Mouse (Mus musculus) embryonic fibroblast, embryonic 13.5 days (primary cell): ENCODE measurements around the gene S100a9.

Experiments
- CTCF ChIP-seq: IDR thresholded peaks from 2 replicates; pipeline ENCODE4 v1.5.1; 2011; ENCODE audit warnings: mild to moderate bottlenecking, control low read depth, low read length, moderate library complexity, borderline replicate concordance; ENCODE audit not compliant: insufficient read depth
- POLR2A ChIP-seq: IDR thresholded peaks from 2 replicates; pipeline ENCODE4 v1.6.1; 2011; ENCODE audit warnings: low read depth, mild to moderate bottlenecking, control low read depth, low read length, moderate library complexity

- TF ChIP-seq CTCF (no peak), POLR2A (no peak)
Observed at GRCm38 (mm10) chr3:90653717-90654116, 41.8 kb downstream of the S100a9 start, which contains the start of gene S100a7a.
